Mouse (Mus musculus) hindbrain, embryonic 12.5 days (tissue): Measurements from ENCODE around the gene Ift43. TPM values are rescaled to one million over a fixed set of nuclear protein-coding genes. Genes with fewer than 3 reads are reported as not detected.

ENCODE experiments used
- ATAC-seq: fragments of 200-750 bp; cut with Nextera tagmentation; 2 replicates; pipeline ENCODE4 v1.8.0; 2017; ENCODE audit warnings: moderate TSS enrichment; ENCODE audit not compliant: low FRiP score
- H3K27ac ChIP-seq: fragments of 300-500 bp; sonication (generic); 2 replicates; pipeline ENCODE4 v1.5.1; 2016; ENCODE audit warnings: mild to moderate bottlenecking
- H3K27me3 ChIP-seq: fragments of 300-500 bp; sonication (generic); 2 replicates; pipeline ENCODE4 v1.6.1; 2016; ENCODE audit warnings: mild to moderate bottlenecking
- H3K36me3 ChIP-seq: fragments of 300-500 bp; sonication (generic); 2 replicates; pipeline ENCODE4 v1.6.1; 2016; ENCODE audit warnings: mild to moderate bottlenecking
- H3K4me1 ChIP-seq: fragments of 300-500 bp; sonication (generic); 2 replicates; pipeline ENCODE4 v1.6.1; 2016
- H3K4me2 ChIP-seq: fragments of 300-500 bp; sonication (generic); replicated peaks from 2 replicates; pipeline ENCODE4 v1.6.1; 2016; ENCODE audit warnings: mild to moderate bottlenecking
- H3K4me3 ChIP-seq: fragments of 300-500 bp; sonication (generic); 2 replicates; pipeline ENCODE4 v1.5.1; 2016; ENCODE audit warnings: mild to moderate bottlenecking
- H3K9ac ChIP-seq: fragments of 300-500 bp; sonication (generic); 2 replicates; pipeline ENCODE4 v1.6.1; 2016; ENCODE audit warnings: mild to moderate bottlenecking, moderate library complexity
- H3K9me3 ChIP-seq: fragments of 300-500 bp; sonication (generic); replicated peaks from 2 replicates; pipeline ENCODE4 v1.6.1; 2016; ENCODE audit warnings: mild to moderate bottlenecking
- WGBS: fragments of 180-500 bp; shearing (Covaris S2); methylation state at CpG from one replicate; pipeline ENCODE4 v1.1.7; 2016; 5-methylcytosine and 5-hydroxymethylcytosine counted together
- polyA plus RNA-seq: library from polyadenylated mRNA; unstranded; fragments of >200 nt; fragmentation: Nextera tagmentation; extraction: Ambion mirVana; gene quantifications from 2 replicates; pipeline ENCODE4 v1.2.1, GENCODE M21; 2016

Ift43 gene
- polyA plus RNA-seq, 1 experiment from 2014 or later, result 90.1 TPM

DNA sequence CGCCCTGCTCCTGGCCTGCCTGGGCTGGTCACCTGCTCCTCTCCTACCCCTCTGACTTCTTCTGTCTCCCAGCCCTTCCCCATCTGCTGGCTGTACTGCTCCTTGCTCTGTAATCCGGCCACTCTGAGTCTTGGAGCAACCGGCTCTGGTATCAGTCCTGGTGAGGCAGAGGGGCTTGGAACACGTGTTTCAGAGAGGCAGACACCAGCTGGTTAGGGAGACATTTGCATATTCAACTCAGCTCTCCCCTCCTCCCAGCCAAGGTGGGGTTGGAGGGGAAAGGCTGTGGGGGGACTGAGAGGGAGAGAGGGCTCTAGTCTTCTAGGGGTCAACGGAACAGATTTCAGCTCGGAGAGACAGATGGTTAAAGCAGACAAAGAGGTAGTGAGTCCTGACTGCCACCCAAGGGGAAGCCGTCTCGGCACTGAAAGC lies 99.0 kb downstream of the Ift43 start:
- Histone ChIP-seq H3K9ac (no peak overlapping the region), H3K27me3 (no peaks in the 10 kb centered on the region; the same call in 1 of the 2 replicates), H3K36me3 (no peaks in the 10 kb centered on the region), H3K4me2 (no peak overlapping the region), H3K27ac (peak overlapping the region; percentile 58), H3K9me3 (no peaks in the 10 kb centered on the region), H3K4me3 (no peak overlapping the region), H3K4me1 (peaks cover 36% of the 10 kb centered on the region)
- WGBS, result 13% methylated on average over 8 of the region's 8 CpGs
- peak; percentile 82 for ATAC-seq

DNA sequence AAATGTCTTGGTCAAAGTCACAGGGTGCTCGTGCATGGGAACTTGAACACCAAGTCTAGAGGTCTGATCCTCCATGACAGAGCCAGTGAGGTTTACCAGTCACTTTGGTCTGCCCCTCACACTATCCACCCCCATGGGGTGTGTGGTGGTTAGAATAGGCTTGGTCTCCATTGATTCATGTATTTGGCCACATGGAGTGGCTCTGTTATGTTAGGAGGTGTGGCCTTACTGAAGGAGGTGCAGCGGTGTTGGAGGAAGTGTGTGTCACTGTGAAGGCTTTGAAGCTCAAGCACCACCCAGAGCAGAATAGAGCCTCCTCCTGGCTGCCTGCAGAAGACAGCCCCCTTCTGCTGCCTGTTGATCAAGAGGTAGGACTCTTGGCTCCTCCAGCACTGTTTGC lies 99.5 kb downstream of the Ift43 start:
- Histone ChIP-seq H3K9ac (no peak overlapping the region), H3K27me3 (peaks cover 4% of the 10 kb centered on the region; the same call in 1 of the 2 replicates), H3K4me3 (no peak overlapping the region), H3K36me3 (no peaks in the 10 kb centered on the region), H3K4me1 (peaks cover 32% of the 10 kb centered on the region), H3K9me3 (no peaks in the 10 kb centered on the region), H3K27ac (peak overlapping the region; percentile 58), H3K4me2 (no peak overlapping the region)
- ATAC-seq, result peak; percentile 21
- WGBS, result 53% methylated on average over 2 of the region's 2 CpGs

GRCm38 (mm10) chr12:86182414-86182813 lies 100.1 kb downstream of the Ift43 start:
- no peak overlapping the region for H3K9ac ChIP-seq
- H3K4me1 ChIP-seq, result peaks cover 27% of the 10 kb centered on the region
- ATAC-seq, result no peak
- H3K4me2 ChIP-seq, result no peak overlapping the region
- no peak overlapping the region for H3K27ac ChIP-seq
- H3K27me3 ChIP-seq, result peaks cover 8% of the 10 kb centered on the region; the same call in 1 of the 2 replicates
- H3K9me3 ChIP-seq, result no peaks in the 10 kb centered on the region
- no peak overlapping the region for H3K4me3 ChIP-seq
- WGBS, result 89% methylated on average over 1 of the region's 1 CpGs
- H3K36me3 ChIP-seq, result no peaks in the 10 kb centered on the region

DNA sequence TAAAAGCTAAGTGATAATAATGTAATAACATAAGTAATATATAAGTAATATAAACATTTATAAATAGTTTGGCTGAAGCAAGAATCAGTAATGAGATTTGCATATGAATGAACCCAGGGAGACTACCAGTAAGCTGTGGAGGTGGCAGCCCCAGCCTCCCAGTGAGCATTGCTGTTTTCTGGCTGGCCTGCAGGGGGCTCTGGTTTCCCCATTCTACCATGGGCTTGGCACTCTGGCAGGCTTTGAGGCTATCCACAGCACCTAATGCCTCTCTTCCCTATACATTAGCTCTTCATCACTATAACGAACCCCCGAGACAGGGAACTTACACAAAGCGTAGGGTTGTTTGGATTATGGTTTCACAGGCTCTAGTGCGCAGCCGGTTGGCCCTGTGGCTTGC lies 105.8 kb downstream of the Ift43 start:
- no peak overlapping the region for H3K4me3 ChIP-seq
- ATAC-seq, result no peak

GRCm38 (mm10) chr12:86189601-86190323 lies 107.4 kb downstream of the Ift43 start:
- ATAC-seq, result no peak
- Histone ChIP-seq H3K9ac (no peak overlapping the region), H3K36me3 (no peaks in the 10 kb centered on the region), H3K27me3 (peaks cover 8% of the 10 kb centered on the region; the same call in 1 of the 2 replicates), H3K4me2 (peak overlapping the region; percentile 9; the same call in 1 of the 2 replicates), H3K27ac (no peak overlapping the region), H3K4me1 (peaks cover 19% of the 10 kb centered on the region), H3K4me3 (no peak overlapping the region), H3K9me3 (no peaks in the 10 kb centered on the region)
- WGBS, result 27% methylated on average over 19 of the region's 19 CpGs

More for the DNA sequence above, 105.8 kb downstream of the Ift43 start:
- 57% methylated on average over 5 of the region's 5 CpGs for WGBS
- peaks cover 19% of the 10 kb centered on the region for H3K4me1 ChIP-seq
- H3K9me3 ChIP-seq, result no peaks in the 10 kb centered on the region
- no peak overlapping the region for H3K27ac ChIP-seq
- no peak overlapping the region for H3K9ac ChIP-seq
- H3K36me3 ChIP-seq, result no peaks in the 10 kb centered on the region
- peaks cover 8% of the 10 kb centered on the region; the same call in 1 of the 2 replicates for H3K27me3 ChIP-seq
- no peak overlapping the region for H3K4me2 ChIP-seq

DNA sequence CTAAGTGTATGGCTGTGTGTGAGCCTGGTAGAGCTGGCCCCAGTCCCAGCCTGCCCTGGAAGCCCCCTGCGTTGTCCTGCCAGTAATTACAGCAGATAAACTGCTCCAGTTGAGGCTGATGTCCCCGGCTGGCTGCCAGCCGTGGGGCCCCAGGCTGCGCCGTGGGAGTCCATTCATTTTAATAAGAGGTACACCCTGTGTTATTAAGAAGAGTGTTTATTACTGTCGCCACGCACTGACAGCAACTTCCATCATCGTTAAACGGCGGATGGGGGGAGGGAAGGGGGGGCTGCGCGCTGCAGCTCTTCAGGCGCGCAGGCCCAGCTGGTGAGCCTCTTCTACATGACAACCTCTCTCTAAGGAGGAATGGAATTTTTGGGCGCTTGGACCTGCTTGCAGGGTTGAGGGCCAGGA lies 109.7 kb downstream of the Ift43 start:
- H3K27me3 ChIP-seq, result peaks cover 3% of the 10 kb centered on the region; the same call in 1 of the 2 replicates
- WGBS, result 40% methylated on average over 15 of the region's 15 CpGs
- H3K4me3 ChIP-seq, result no peak overlapping the region
- ATAC-seq, result peak; percentile 80
- no peak overlapping the region for H3K27ac ChIP-seq
- no peak overlapping the region for H3K4me2 ChIP-seq
- peaks cover 19% of the 10 kb centered on the region for H3K4me1 ChIP-seq
- no peaks in the 10 kb centered on the region for H3K9me3 ChIP-seq
- H3K9ac ChIP-seq, result no peak overlapping the region
- H3K36me3 ChIP-seq, result no peaks in the 10 kb centered on the region

GRCm38 (mm10) chr12:86196944-86197343 lies 114.6 kb downstream of the Ift43 start:
- no peak overlapping the region for H3K4me3 ChIP-seq
- no peaks in the 10 kb centered on the region for H3K9me3 ChIP-seq
- no peak overlapping the region for H3K9ac ChIP-seq
- no peaks in the 10 kb centered on the region for H3K36me3 ChIP-seq
- ATAC-seq, result no peak
- H3K4me2 ChIP-seq, result no peak overlapping the region
- 93% methylated on average over 7 of the region's 7 CpGs for WGBS
- H3K27ac ChIP-seq, result no peak overlapping the region
- no peaks in the 10 kb centered on the region for H3K27me3 ChIP-seq
- H3K4me1 ChIP-seq, result peaks cover 7% of the 10 kb centered on the region

GRCm38 (mm10) chr12:86203443-86204057 lies 121.2 kb downstream of the Ift43 start:
- H3K9ac ChIP-seq, result no peak overlapping the region
- H3K27ac ChIP-seq, result no peak overlapping the region
- 60% methylated on average over 8 of the region's 8 CpGs for WGBS
- H3K4me3 ChIP-seq, result no peak overlapping the region
- H3K4me2 ChIP-seq, result no peak overlapping the region
- H3K36me3 ChIP-seq, result no peaks in the 10 kb centered on the region
- peaks cover 2% of the 10 kb centered on the region for H3K27me3 ChIP-seq
- 0 out of 2 replicates have a peak, but pooled peaks cover 3% of the 10 kb centered on the region for H3K4me1 ChIP-seq
- no peak for ATAC-seq
- H3K9me3 ChIP-seq, result no peaks in the 10 kb centered on the region

DNA sequence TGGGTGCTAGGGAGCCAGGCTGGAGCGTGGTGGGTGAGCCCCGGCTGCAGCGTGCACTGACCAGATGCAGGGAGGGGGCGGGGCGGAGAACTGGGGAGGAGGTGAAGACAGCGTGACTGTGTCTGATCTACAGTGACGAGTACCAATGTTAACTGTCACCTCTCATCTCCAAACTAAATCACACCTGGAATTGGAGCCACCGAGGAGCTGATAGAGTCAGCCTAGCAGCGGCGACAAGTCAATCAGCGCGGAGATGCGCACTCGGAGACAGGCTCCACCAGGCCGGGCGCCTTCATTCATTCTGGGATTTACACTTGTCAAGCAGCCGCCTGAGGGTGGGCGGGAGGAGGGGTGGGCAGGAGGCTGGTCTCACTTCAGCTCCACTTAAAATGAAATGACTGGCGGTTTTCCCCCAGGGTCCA lies 128.8 kb downstream of the Ift43 start:
- Histone ChIP-seq H3K4me1 (peaks cover 19% of the 10 kb centered on the region), H3K27ac (no peak overlapping the region), H3K9ac (peak overlapping the region; percentile 10; the same call in 1 of the 2 replicates), H3K36me3 (no peaks in the 10 kb centered on the region), H3K4me2 (peak overlapping the region; percentile 42), H3K4me3 (no peak overlapping the region), H3K9me3 (no peaks in the 10 kb centered on the region), H3K27me3 (peaks cover 70% of the 10 kb centered on the region)
- WGBS, result 2% methylated on average over 19 of the region's 19 CpGs
- ATAC-seq, result peak; percentile 47

Other genes starting within 250 kb of the Ift43 start
- gene Tgfb3, start 3.5 kb upstream of the Ift43 start, polyA plus RNA-seq, result 19.9 and 24.6 TPM in 2 replicates
- 23.5 and 24.6 TPM in 2 replicates for gene Gpatch2l, start 159.3 kb downstream of the Ift43 start, polyA plus RNA-seq